Mouse (Mus musculus): ENCODE measurements around the gene Tsen54. TPM values are rescaled to one million over a fixed set of nuclear protein-coding genes. Genes with fewer than 3 reads are reported as not detected.

Tsen54 gene
- total and polyA plus RNA-seq, 3 experiments: 7.2 to 16.3 (median 9.3) TPM

GRCm38 (mm10) chr11:115833021-115833513, 18.5 kb downstream of the Tsen54 start:
- H3K4me1 ChIP-seq (ENCODE audit: control insufficient read depth, insufficient read depth, low read length): no peaks in the 10 kb centered on the region
- peak overlapping the region; percentile 26 for H3K27ac ChIP-seq
- intact Hi-C loops (cut with DNase I): no loop called here
- H3K4me3 ChIP-seq: no peak overlapping the region
- no peak for DNase-seq
- no peak overlapping the region for H3K9ac ChIP-seq (ENCODE audit: low read depth, low read length)
- H3K27me3 ChIP-seq (ENCODE audit: control insufficient read depth, insufficient read depth, low read length): no peaks in the 10 kb centered on the region
- peak; percentile 14; the same call in 1 of the 2 replicates for TF ChIP-seq CTCF (IDR thresholded peaks at IDR 0.05)
- no peak for TF ChIP-seq EP300 (IDR thresholded peaks at IDR 0.05; ENCODE audit: insufficient read depth, low read depth, low read length)
- H3K79me2 ChIP-seq (replicated peaks; ENCODE audit: control insufficient read depth, insufficient read depth, low read length): no peaks in the 10 kb centered on the region
- 47% methylated on average over 8 of the region's 8 CpGs for WGBS
- H3K36me3 ChIP-seq (ENCODE audit: control insufficient read depth, insufficient read depth, low read length): no peaks in the 10 kb centered on the region

GRCm38 (mm10) chr11:115834033-115834432, 19.5 kb downstream of the Tsen54 start:
- Histone ChIP-seq H3K4me1 (ENCODE audit: control insufficient read depth, insufficient read depth, low read length) (no peaks in the 10 kb centered on the region), H3K9ac (ENCODE audit: low read depth, low read length) (no peak overlapping the region)
- no peak for DNase-seq

GRCm38 (mm10) chr11:115836656-115837395, 22.3 kb downstream of the Tsen54 start:
- Histone ChIP-seq H3K9ac (ENCODE audit: low read depth, low read length) (no peak overlapping the region), H3K4me1 (ENCODE audit: control insufficient read depth, insufficient read depth, low read length) (peaks cover 4% of the 10 kb centered on the region), H3K27me3 (ENCODE audit: control insufficient read depth, insufficient read depth, low read length) (no peaks in the 10 kb centered on the region), H3K36me3 (ENCODE audit: control insufficient read depth, insufficient read depth, low read length) (no peaks in the 10 kb centered on the region), H3K4me3 (no peak overlapping the region), H3K27ac (no peak overlapping the region), H3K79me2 (replicated peaks; ENCODE audit: control insufficient read depth, insufficient read depth, low read length) (no peaks in the 10 kb centered on the region)
- 65% methylated on average over 11 of the region's 11 CpGs for WGBS
- no peak for TF ChIP-seq CTCF (IDR thresholded peaks at IDR 0.05)
- TF ChIP-seq EP300 (IDR thresholded peaks at IDR 0.05; ENCODE audit: insufficient read depth, low read depth, low read length): no peak
- TF ChIP-seq POLR2A (IDR thresholded peaks at IDR 0.05; ENCODE audit: insufficient read depth, low read depth, low read length): no peak
- DNase-seq: no peak
- intact Hi-C loops (cut with DNase I): no loop called here

More at GRCm38 (mm10) chr11:115834033-115834432, 19.5 kb downstream of the Tsen54 start:
- intact Hi-C loops (cut with DNase I): no loop called here
- no peaks in the 10 kb centered on the region for H3K79me2 ChIP-seq (replicated peaks; ENCODE audit: control insufficient read depth, insufficient read depth, low read length)
- no peak for TF ChIP-seq CTCF (IDR thresholded peaks at IDR 0.05)
- TF ChIP-seq POLR2A (IDR thresholded peaks at IDR 0.05; ENCODE audit: insufficient read depth, low read depth, low read length): no peak
- TF ChIP-seq EP300 (IDR thresholded peaks at IDR 0.05; ENCODE audit: insufficient read depth, low read depth, low read length): no peak
- no peaks in the 10 kb centered on the region for H3K27me3 ChIP-seq (ENCODE audit: control insufficient read depth, insufficient read depth, low read length)
- no peak overlapping the region for H3K4me3 ChIP-seq
- no peak overlapping the region; the same call in 1 of the 2 replicates for H3K27ac ChIP-seq
- H3K36me3 ChIP-seq (ENCODE audit: control insufficient read depth, insufficient read depth, low read length): no peaks in the 10 kb centered on the region
- WGBS: 84% methylated on average over 6 of the region's 6 CpGs

GRCm38 (mm10) chr11:115837606-115838345, 23.3 kb downstream of the Tsen54 start:
- Histone ChIP-seq H3K36me3 (ENCODE audit: control insufficient read depth, insufficient read depth, low read length) (no peaks in the 10 kb centered on the region), H3K79me2 (replicated peaks; ENCODE audit: control insufficient read depth, insufficient read depth, low read length) (no peaks in the 10 kb centered on the region), H3K27me3 (ENCODE audit: control insufficient read depth, insufficient read depth, low read length) (no peaks in the 10 kb centered on the region), H3K27ac (no peak overlapping the region), H3K4me1 (ENCODE audit: control insufficient read depth, insufficient read depth, low read length) (peaks cover 10% of the 10 kb centered on the region), H3K9ac (ENCODE audit: low read depth, low read length) (no peak overlapping the region), H3K4me3 (no peak overlapping the region)
- TF ChIP-seq POLR2A (IDR thresholded peaks at IDR 0.05; ENCODE audit: insufficient read depth, low read depth, low read length): no peak
- DNase-seq: no peak
- 89% methylated on average over 22 of the region's 22 CpGs for WGBS
- intact Hi-C loops (cut with DNase I): no loop called here

- Histone ChIP-seq H3K4me3 (no peak overlapping the region), H3K36me3 (ENCODE audit: control insufficient read depth, insufficient read depth, low read length) (no peaks in the 10 kb centered on the region), H3K79me2 (replicated peaks; ENCODE audit: control insufficient read depth, insufficient read depth, low read length) (no peaks in the 10 kb centered on the region), H3K27ac (peak overlapping the region; percentile 13; the same call in 1 of the 2 replicates), H3K4me1 (ENCODE audit: control insufficient read depth, insufficient read depth, low read length) (peaks cover 11% of the 10 kb centered on the region), H3K9ac (ENCODE audit: low read depth, low read length) (no peak overlapping the region), H3K27me3 (ENCODE audit: control insufficient read depth, insufficient read depth, low read length) (no peaks in the 10 kb centered on the region)
- intact Hi-C loops (cut with DNase I): no loop called here
- peak in 1 of 2 experiments; percentile 48 for DNase-seq
- WGBS: 61% methylated on average over 4 of the region's 4 CpGs
- TF ChIP-seq POLR2A (IDR thresholded peaks at IDR 0.05; ENCODE audit: insufficient read depth, low read depth, low read length) (no peak), EP300 (IDR thresholded peaks at IDR 0.05; ENCODE audit: insufficient read depth, low read depth, low read length) (no peak), CTCF (IDR thresholded peaks at IDR 0.05) (no peak)
Observed at GRCm38 (mm10) chr11:115838895-115839311, 24.4 kb downstream of the Tsen54 start.

GRCm38 (mm10) chr11:115839732-115840131, 25.2 kb downstream of the Tsen54 start:
- Histone ChIP-seq H3K27ac (peak overlapping the region; percentile 13), H3K79me2 (replicated peaks; ENCODE audit: control insufficient read depth, insufficient read depth, low read length) (no peaks in the 10 kb centered on the region), H3K4me3 (no peak overlapping the region), H3K9ac (ENCODE audit: low read depth, low read length) (no peak overlapping the region), H3K27me3 (ENCODE audit: control insufficient read depth, insufficient read depth, low read length) (no peaks in the 10 kb centered on the region), H3K4me1 (ENCODE audit: control insufficient read depth, insufficient read depth, low read length) (peaks cover 11% of the 10 kb centered on the region), H3K36me3 (ENCODE audit: control insufficient read depth, insufficient read depth, low read length) (no peaks in the 10 kb centered on the region)
- 51% methylated on average over 3 of the region's 3 CpGs for WGBS
- intact Hi-C loops (cut with DNase I): no loop called here
- no peak for TF ChIP-seq CTCF (IDR thresholded peaks at IDR 0.05)
- no peak for DNase-seq

All from heart, adult 2 months (tissue).